Mouse (Mus musculus) monocyte, adult 2 months (primary cell): Measurements from ENCODE around the gene Msrb1.

Experiments
- DNase-seq, 2 experiments: peaks; one replicate each; pipeline ENCODE4 v3.0.0; 2022; ENCODE audit warnings: low spot score in 2 of 2, low read depth in 1 of 2

Gene Msrb1

GRCm38 (mm10) chr17:24742307-24742706 lies 5.9 kb downstream of the Msrb1 start:
- peak in 1 of 2 experiments; percentile 30 for DNase-seq

DNA sequence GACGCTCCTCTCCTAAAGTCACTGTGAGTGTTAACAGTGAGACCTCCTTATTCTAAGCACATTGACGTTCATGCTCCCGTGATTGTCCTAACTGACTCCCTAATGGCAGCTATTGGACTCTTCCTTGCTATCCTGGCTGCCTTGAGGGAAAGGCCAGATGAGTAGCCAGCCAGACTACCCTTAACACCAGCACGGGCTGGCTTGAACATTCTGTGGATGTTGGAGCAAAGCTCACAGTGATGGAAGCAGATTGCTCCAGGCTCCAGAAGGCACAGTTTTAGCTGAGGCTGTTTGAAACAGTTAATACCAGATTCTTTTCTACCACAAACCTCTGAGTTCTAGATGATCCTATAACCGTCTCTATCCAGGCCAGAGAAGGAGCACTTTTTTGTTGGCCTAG lies 7.5 kb downstream of the Msrb1 start:
- DNase-seq: no peak

DNA sequence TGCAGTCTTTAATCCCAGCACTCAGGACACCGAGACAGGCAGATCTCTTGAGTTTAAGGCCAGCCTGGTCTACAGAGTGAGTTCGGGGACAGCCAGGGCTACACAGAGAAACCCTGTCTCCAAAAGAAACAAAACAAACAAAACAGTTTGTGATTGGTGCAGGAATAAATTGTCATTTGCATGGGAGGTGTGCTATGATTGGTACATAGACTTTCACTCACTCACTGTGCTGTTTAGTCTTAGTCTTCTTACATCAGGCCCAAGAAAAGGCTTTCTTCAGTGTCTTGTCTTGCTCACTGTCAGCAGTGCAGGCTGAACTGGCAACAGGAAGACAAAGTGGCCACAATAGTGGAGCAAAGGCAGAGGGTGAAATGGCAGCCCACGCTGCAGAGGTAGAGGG lies 7.9 kb downstream of the Msrb1 start:
- DNase-seq: no peak

DNA sequence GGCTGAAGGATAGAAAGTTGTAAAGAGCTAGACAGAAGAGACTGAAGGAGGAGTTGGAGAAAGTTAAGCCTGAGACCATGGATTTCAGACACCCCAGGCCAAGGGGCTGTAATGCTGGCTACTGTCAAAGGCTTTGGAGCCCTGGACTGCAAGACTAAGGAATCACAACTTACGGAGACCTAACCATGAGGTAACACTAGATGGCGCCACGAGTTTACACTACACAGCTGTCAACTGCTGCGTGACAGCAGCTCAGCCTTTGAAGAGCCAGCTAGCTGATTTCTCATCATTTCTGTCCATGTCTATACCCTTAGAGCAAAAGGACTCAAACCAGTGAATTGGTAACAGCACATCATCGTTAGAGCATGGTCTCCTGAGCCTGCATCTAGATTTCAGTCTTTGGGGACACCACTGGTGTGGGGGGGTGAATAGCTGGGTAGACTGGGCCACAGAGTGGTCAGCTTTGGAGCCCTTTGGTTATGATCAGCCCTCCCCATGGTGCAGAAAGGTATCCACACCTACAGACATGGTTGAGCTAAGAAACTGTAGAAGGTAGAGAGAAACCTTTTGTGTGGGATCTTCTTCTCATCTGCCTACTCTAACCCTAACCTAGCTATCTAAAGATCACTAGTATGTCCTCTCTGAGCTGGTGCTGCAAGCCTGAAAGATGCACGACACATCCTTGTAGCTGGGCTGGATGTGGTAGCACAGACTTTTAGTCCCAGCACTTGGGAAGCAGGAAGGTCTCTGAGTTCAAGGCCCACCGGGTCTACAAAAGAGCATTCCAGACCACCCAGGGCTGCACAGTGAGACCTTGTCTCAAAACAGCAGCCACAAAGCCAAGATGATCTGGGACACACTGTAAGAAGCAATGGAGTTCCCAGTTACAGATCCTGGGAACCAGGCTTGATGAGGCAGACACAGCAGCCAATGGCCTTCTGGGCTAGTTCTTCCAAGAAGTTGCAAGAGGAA lies 9.4 kb downstream of the Msrb1 start:
- DNase-seq: peak; percentile 63 to 69

- DNase-seq: no peak
These were observed 10.5 kb downstream of the Msrb1 start for GRCm38 (mm10) chr17:24746986-24747385.

DNA sequence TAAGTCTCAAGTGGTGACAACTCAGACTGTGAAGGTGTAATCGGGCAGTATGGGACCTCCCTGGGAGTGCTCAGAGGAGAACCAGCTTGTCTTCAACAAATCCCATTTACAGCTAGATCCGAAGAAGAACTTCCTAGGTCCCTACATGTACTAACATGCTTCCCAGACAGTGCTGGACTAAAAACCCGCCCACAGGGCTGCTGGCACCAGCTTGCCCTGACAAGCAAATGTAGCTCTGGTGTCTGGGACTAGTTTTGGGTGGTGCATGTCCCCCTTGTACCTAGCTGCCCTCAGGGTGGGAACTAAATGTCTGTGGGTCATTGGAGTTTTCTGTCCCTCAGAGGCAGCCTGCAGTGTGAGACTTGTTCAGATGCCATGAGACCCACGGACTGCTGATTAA lies 15.1 kb downstream of the Msrb1 start:
- DNase-seq: no peak

- no peak for DNase-seq
These were observed 16.3 kb downstream of the Msrb1 start, which contains the start of gene Hs3st6 for GRCm38 (mm10) chr17:24752415-24753394. Gene Hs3st6 (plus strand): TSS chr17:24752988.

- DNase-seq: no peak
These were observed 21.0 kb downstream of the Msrb1 start for GRCm38 (mm10) chr17:24757394-24757793.

- no peak for DNase-seq
These were observed 24.7 kb downstream of the Msrb1 start for GRCm38 (mm10) chr17:24761121-24761520.

DNA sequence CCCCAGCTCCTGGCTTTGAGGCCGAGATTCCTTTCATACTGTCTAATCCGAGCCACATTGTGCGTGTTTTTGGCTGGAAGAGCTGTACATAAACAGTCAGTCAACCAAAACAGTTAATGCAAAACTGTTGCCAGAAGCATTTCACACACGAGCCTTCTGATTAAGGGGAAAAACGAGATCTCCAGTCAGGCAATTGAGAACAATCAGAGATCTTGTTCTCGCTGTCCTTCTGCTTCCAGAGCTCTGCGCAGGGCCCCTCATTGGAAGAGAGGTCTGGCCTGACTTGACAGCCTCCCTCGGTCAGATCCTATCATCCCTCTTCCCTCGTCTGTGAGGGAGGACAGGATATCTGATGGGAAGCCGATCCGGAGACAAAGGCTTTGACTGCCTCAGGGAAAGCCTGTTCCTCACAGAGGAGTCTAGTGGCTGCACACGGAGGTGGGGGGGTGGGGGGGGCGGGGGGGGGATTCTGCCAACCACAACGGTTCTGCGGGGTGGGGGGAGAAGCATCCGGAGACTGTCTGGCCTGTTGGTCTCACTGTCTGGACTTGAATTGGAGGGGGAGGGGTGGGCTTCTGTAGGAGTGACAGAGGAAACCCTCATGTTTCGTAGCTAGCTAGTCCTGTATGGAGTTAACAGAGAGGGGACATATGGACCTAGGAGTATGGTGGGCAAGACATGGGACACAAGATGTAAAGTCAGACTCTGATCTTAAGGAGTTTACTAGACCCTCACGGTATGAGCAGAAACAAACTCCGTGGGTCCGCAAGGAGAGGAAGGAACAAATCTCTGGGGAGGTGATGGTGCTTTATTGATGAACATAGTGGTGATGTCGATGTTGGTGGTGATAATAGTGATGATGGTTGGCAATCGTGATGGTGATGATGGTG lies 28.8 kb downstream of the Msrb1 start:
- no peak for DNase-seq

DNA sequence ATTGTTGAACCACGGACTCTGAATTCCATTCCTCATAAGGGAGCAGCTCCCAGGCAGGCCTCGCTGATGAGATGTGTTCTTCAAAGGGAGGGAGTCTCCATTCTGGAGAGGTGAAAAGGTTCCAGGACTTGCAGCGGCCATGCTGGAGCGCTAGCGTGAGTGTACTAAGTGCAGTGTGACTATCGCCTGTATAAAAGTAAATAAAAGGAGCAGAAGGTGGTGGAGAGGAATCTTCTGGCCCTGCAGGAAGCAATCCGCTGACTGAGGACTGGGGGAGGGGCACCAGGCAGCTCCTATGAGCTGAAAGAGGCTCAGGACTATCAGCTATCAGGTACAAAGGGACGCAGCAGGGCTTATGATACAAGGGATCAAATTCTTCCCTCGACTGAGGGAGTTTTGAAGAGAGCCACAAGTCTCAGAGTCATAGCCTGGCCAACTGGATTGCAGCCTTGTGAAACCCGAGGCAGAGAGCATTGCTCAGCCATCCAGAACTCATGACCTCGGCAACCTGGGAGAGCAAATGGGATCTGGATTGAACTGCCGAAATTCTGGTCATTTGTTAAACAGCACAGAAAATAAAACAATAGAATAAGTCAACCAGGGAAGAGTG lies 29.9 kb downstream of the Msrb1 start:
- no peak for DNase-seq

- DNase-seq: no peak
These were observed 32.7 kb downstream of the Msrb1 start for GRCm38 (mm10) chr17:24769146-24769545.

DNA sequence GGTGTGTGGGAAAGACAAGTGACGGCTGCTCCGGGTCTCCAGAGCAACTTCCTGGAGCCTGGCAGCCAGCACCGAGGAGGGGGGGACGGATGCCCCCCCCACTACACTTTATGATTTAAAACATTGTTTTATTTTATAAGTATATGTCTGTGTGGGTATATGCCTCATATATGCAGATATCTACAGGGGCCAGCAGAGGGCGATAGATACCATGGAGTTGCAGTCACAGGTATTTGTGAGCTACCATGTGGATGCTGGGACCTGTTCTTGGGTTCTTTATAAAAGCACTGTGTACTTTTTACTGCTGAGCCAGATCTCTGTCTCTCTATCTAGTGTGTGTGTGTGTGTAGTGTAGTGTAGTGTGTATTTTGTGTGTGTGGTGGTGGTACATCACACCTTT lies 36.8 kb downstream of the Msrb1 start:
- no peak for DNase-seq

GRCm38 (mm10) chr17:24775173-24775572 lies 38.7 kb downstream of the Msrb1 start:
- no peak for DNase-seq

- DNase-seq: no peak
These were observed 40.6 kb downstream of the Msrb1 start for GRCm38 (mm10) chr17:24777073-24777472.

DNA sequence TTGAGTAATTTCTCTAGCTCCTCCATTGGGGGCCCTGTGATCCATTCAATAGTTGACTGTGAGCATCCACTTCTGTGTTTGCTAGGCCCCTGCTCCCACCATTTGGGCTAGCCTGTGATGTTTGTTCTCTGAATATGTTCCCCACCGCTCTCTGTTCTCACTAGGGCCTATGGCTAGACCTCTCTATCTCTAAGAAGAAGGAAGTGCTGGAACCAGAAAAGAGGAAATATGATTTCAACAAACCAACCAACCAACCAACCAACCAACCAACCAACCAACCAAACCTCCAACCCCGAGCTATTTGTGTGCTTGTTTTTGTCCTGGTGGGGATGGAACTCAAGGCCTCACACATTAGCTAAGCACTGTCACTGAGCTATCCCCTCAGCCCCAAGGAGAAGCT lies 44.4 kb downstream of the Msrb1 start:
- DNase-seq: no peak

DNA sequence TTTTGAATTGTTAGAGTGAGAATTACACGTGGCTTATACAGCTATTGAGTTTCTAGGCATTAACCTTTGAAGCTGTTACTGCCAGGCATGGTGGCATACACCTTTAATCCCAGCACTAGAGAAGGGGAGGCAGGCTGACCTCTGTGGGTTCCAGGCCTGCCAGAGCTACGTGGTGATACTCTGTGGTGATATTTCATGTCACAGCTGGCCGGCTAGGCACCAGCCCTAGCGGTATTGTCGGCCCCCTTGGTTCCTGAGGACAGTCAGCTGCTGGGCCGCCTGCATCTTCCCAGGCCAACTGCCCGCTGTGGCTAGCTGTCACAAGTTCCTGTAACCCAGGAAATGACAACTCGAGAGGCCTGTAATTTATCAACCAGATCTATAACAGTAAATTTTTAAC lies 55.7 kb downstream of the Msrb1 start:
- no peak for DNase-seq
